ENCODE assay signal across 32 mouse cellular contexts in genomic region chr13:114048071-114048470, GRCm38 (mm10).
DNase-seq lines count a peak whose midpoint lies in the region; ATAC-seq and TF ChIP-seq lines count a peak whose summit lies in the region.
"Had no signal": no experiment of that assay in that cellular context is flagged by ENCODE, and none has a peak within 500 bp of the region (broad histone marks: within the 10 kb centered on the region; RNA-seq: fewer than 3 reads in every experiment).

No protein-coding gene starts in this region.

- 34% methylated on average over 10 of the region's 10 CpGs for WGBS in lung, embryonic 14.5 days
- 38% methylated on average over 10 of the region's 10 CpGs for WGBS in lung, adult 2 months
- 51% methylated on average over 10 of the region's 10 CpGs for WGBS in hindbrain, embryonic 13.5 days

- no peaks in the 10 kb centered on the region for H3K9me3 ChIP-seq in lung, embryonic 14.5 days (ENCODE audit: low read depth, low read length)
- H3K9me3 ChIP-seq in ES-E14 (ENCODE audit: control insufficient read depth, insufficient read depth, low read depth, low read length) = no peaks in the 10 kb centered on the region
- no peaks in the 10 kb centered on the region for H3K9me3 ChIP-seq in hindbrain, embryonic 13.5 days
- H3K9me3 ChIP-seq: limb, embryonic 10.5 days; limb, embryonic 15.5 days; lung, embryonic 15.5 days had no signal

- H3K27ac ChIP-seq in lung, embryonic 14.5 days (ENCODE audit: low read depth) = no peak overlapping the region
- H3K27ac ChIP-seq in ES-E14 (ENCODE audit: insufficient read depth, low read depth, low read length, poor library complexity, severe bottlenecking) = no peak overlapping the region
- no peak overlapping the region for H3K27ac ChIP-seq in hindbrain, embryonic 13.5 days
- H3K27ac ChIP-seq: hindbrain, embryonic 14.5 days; limb, embryonic 10.5 days; limb, embryonic 15.5 days; liver, embryonic 14.5 days; lung, embryonic 15.5 days; stomach, postnatal 0 days had no signal

- H3K4me3 ChIP-seq in lung, embryonic 14.5 days (ENCODE audit: low read depth, low read length) = no peak overlapping the region
- no peak overlapping the region for H3K4me3 ChIP-seq in lung, adult 2 months (replicated peaks; ENCODE audit: extremely low read depth, low read depth, low read length)
- no peak overlapping the region for H3K4me3 ChIP-seq in ES-E14 (ENCODE audit: insufficient read depth in 1 of 2, low read depth in 1 of 2, low read length in 2 of 2, poor library complexity in 1 of 2, severe bottlenecking in 1 of 2)
- H3K4me3 ChIP-seq in hindbrain, embryonic 13.5 days = no peak overlapping the region
- H3K4me3 ChIP-seq: limb, embryonic 10.5 days; limb, embryonic 15.5 days; lung, embryonic 15.5 days; megakaryocyte, embryonic 14.5 days had no signal

- no peak for TF ChIP-seq POLR2A in lung, adult 2 months (IDR thresholded peaks at IDR 0.05; ENCODE audit: borderline replicate concordance, extremely low read depth, low read depth, low read length)

- H3K4me1 ChIP-seq in lung, embryonic 14.5 days (ENCODE audit: insufficient read depth) = no peaks in the 10 kb centered on the region
- H3K4me1 ChIP-seq in lung, adult 2 months (ENCODE audit: control insufficient read depth, insufficient read depth, low read length) = no peaks in the 10 kb centered on the region; the same call in 1 of the 2 replicates
- peaks cover 22 to 35% of the 10 kb centered on the region in 2 experiments for H3K4me1 ChIP-seq in ES-E14 (ENCODE audit: control insufficient read depth in 2 of 2, insufficient read depth in 2 of 2, low read length in 2 of 2, poor library complexity in 1 of 2)
- peaks cover 16% of the 10 kb centered on the region for H3K4me1 ChIP-seq in hindbrain, embryonic 13.5 days (replicated peaks)
- H3K4me1 ChIP-seq: limb, embryonic 15.5 days; lung, embryonic 15.5 days; megakaryocyte, embryonic 14.5 days had no signal

- in situ Hi-C loops in ES-E14 (cut with MboI; ENCODE audit: low sequenced_read_pairs in 2 of 2, unreplicated experiment in 2 of 2) = no loop called here

- H3K4me2 ChIP-seq in lung, embryonic 14.5 days = no peak overlapping the region
- H3K4me2 ChIP-seq in hindbrain, embryonic 13.5 days = no peak overlapping the region
- H3K4me2 ChIP-seq: heart, embryonic 11.5 days; hindbrain, embryonic 14.5 days; limb, embryonic 15.5 days; lung, embryonic 15.5 days had no signal

- no peak for TF ChIP-seq CTCF in lung, embryonic 14.5 days (IDR thresholded peaks at IDR 0.05; ENCODE audit: low read depth)
- no peak for TF ChIP-seq CTCF in lung, adult 2 months (IDR thresholded peaks at IDR 0.05; ENCODE audit: insufficient read depth, low read length)

- H3K9ac ChIP-seq in lung, embryonic 14.5 days = no peak overlapping the region
- H3K9ac ChIP-seq in ES-E14 (ENCODE audit: insufficient read depth, low read depth, low read length, poor library complexity, severe bottlenecking) = no peak overlapping the region
- H3K9ac ChIP-seq in hindbrain, embryonic 13.5 days = no peak overlapping the region
- H3K9ac ChIP-seq: hindbrain, embryonic 14.5 days; limb, embryonic 15.5 days; liver, embryonic 14.5 days; lung, embryonic 15.5 days had no signal

- ATAC-seq in lung, embryonic 14.5 days (ENCODE audit: insufficient read depth) = no peak
- no peak for ATAC-seq in erythroblast, adult 5-6 weeks (replicated peaks; ENCODE audit: low FRiP score, poor library complexity, severe bottlenecking)
- no peak for ATAC-seq in hindbrain, embryonic 13.5 days (ENCODE audit: low FRiP score)
- ATAC-seq: forebrain, embryonic 14.5 days; inflammation-experienced regulatory T-cells, adult 6 months had no signal

- no peaks in the 10 kb centered on the region for H3K27me3 ChIP-seq in lung, embryonic 14.5 days (ENCODE audit: insufficient read depth, low read length)
- 0 out of 2 replicates have a peak, but pooled peaks cover 1% of the 10 kb centered on the region for H3K27me3 ChIP-seq in hindbrain, embryonic 13.5 days
- H3K27me3 ChIP-seq: CH12.LX; limb, embryonic 15.5 days; lung, embryonic 15.5 days; megakaryocyte, embryonic 14.5 days had no signal

- peak; percentile 54 to 82 for DNase-seq in adrenal gland, adult (ENCODE audit: inconsistent age in 2 of 2, low spot score in 1 of 2)
- DNase-seq in adrenal gland, postnatal 4 days (ENCODE audit: low spot score in 2 of 2) = no peak
- DNase-seq in lung, embryonic 14.5 days = peak; percentile 13
- DNase-seq in lung, adult 2 months = no peak
- DNase-seq in ES-E14 (ENCODE audit: low read depth, low spot score) = no peak
- peak; percentile 34 to 52 for DNase-seq in adrenal gland, postnatal 36 days
- DNase-seq: cerebellum, adult 11 months; cerebellum, adult 9-11 months; gastrocnemius, postnatal 25 days; heart, adult 18-20 months; heart, postnatal 4 days; kidney, adult 11 months; kidney, postnatal 14 days; layer of hippocampus, adult 9-11 months; lung, postnatal 4 days; midbrain, embryonic 14.5 days; right cerebral cortex, adult 18-20 months; thymus, adult 2 months; thymus, postnatal 36 days had no signal

- H3K36me3 ChIP-seq in lung, embryonic 14.5 days (ENCODE audit: insufficient read depth) = no peaks in the 10 kb centered on the region
- no peaks in the 10 kb centered on the region for H3K36me3 ChIP-seq in ES-E14 (ENCODE audit: control insufficient read depth, insufficient read depth, low read length, poor library complexity, severe bottlenecking)
- H3K36me3 ChIP-seq in hindbrain, embryonic 13.5 days = no peaks in the 10 kb centered on the region
- H3K36me3 ChIP-seq: limb, embryonic 10.5 days; limb, embryonic 15.5 days; lung, embryonic 15.5 days had no signal

TF ChIP-seq in ES-E14, 5 proteins besides CTCF, POLR2A, EP300 and RAD21:
- TF ChIP-seq ZNF384 (IDR thresholded peaks at IDR 0.05; ENCODE audit: low read depth, low read length) (0 out of 2 replicates have a peak, but pooled peaks have one; percentile 42), CHD2 (IDR thresholded peaks at IDR 0.05; ENCODE audit: low read depth, low read length) (no peak)

Comparison
In these comparisons a context has a peak if more than half of its experiments do, and no peak if none do; other contexts are left out.
1. DNase-seq: peak in adrenal gland, adult (2 of 2), lung, embryonic 14.5 days (single experiment) and adrenal gland, postnatal 36 days (2 of 2); none in adrenal gland, postnatal 4 days (0 of 2), lung, adult 2 months (single experiment) and ES-E14 (single experiment).